Mouse (Mus musculus): ENCODE measurements around the gene Wdpcp. TPM values are rescaled to one million over a fixed set of nuclear protein-coding genes. Genes with fewer than 3 reads are reported as not detected.

Gene Wdpcp
- polyA plus RNA-seq, 1 experiment = 2.6 TPM

DNA sequence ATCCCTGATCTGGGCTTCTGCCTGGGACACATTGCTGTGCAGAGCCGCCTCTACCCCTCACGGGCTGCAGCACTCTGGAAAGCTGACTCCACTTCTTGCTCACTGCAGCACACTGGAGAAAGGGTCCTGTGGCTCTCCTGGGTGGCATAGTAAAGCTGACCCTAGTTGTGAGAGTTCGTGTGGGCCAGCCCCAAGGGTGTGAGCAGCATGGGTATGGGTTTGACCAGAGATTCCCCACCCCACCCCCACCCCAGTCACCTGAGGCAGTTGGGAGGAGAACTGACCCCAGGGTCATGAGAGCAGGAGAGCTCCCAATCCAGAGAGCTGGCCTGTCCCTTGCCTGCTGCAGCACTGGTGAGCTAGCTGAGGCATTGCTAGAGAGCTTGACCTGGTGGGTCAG, 296.6 kb downstream of the Wdpcp start:
- Histone ChIP-seq H3K27me3 (ENCODE audit: control insufficient read depth, insufficient read depth, insufficient read length) (no peaks in the 10 kb centered on the region), H3K79me3 (ENCODE audit: low read depth) (no peaks in the 10 kb centered on the region), H3K79me2 (ENCODE audit: control insufficient read depth, insufficient read depth) (no peaks in the 10 kb centered on the region), H3K4me3 (ENCODE audit: insufficient read depth, poor library complexity, severe bottlenecking) (no peak overlapping the region), H3ac (ENCODE audit: control insufficient read depth, insufficient read length, low read depth) (no peak overlapping the region), H3K36me3 (ENCODE audit: control insufficient read depth, insufficient read depth) (no peaks in the 10 kb centered on the region)
- TF ChIP-seq MYOD1 (IDR thresholded peaks at IDR 0.05; ENCODE audit: control insufficient read depth, insufficient read length, low read depth) = no peak
- no peak for TF ChIP-seq USF1 (IDR thresholded peaks at IDR 0.05; ENCODE audit: low read depth)
- no peak for TF ChIP-seq FOSL1 (IDR thresholded peaks at IDR 0.05; ENCODE audit: insufficient read depth, low read length, poor library complexity, severe bottlenecking)
- TF ChIP-seq MAX (IDR thresholded peaks at IDR 0.05) = no peak
- no peak for TF ChIP-seq CEBPB (IDR thresholded peaks at IDR 0.05; ENCODE audit: low read depth)
- TF ChIP-seq MYOG (IDR thresholded peaks at IDR 0.05; ENCODE audit: control insufficient read depth, extremely low read depth, insufficient read length) = no peak
- TF ChIP-seq CTCF (IDR thresholded peaks at IDR 0.05; ENCODE audit: control insufficient read depth, insufficient read depth, insufficient read length) = no peak

DNA sequence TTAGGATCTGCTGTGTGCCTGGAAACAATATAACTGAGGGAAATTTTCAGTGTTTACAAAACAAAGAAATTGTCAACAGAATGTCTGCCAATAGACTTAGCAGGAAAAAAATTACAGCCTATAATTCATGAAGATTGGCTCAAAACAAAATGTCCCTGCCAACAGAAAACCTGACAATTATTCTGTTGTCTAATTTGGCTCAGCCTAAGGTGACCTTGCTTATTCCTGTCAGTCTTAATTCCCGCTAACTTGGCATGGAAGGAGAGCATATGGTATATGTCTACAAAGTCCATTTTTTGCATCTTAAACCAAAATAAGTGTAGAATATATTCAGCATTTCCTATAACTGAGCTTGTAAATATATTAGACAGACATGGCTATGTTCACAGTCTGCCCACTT, 298.8 kb downstream of the Wdpcp start:
- H3K4me3 ChIP-seq (ENCODE audit: insufficient read depth, poor library complexity, severe bottlenecking) = no peak overlapping the region
- no peaks in the 10 kb centered on the region for H3K27me3 ChIP-seq (ENCODE audit: control insufficient read depth, insufficient read depth, insufficient read length)
- TF ChIP-seq CTCF (IDR thresholded peaks at IDR 0.05; ENCODE audit: control insufficient read depth, insufficient read depth, insufficient read length) (no peak), MAX (IDR thresholded peaks at IDR 0.05) (no peak), USF1 (IDR thresholded peaks at IDR 0.05; ENCODE audit: low read depth) (no peak), MYOD1 (IDR thresholded peaks at IDR 0.05; ENCODE audit: control insufficient read depth, insufficient read length, low read depth) (no peak), FOSL1 (IDR thresholded peaks at IDR 0.05; ENCODE audit: insufficient read depth, low read length, poor library complexity, severe bottlenecking) (no peak), CEBPB (IDR thresholded peaks at IDR 0.05; ENCODE audit: low read depth) (no peak)
- H3K79me3 ChIP-seq (ENCODE audit: low read depth) = no peaks in the 10 kb centered on the region
- H3K79me2 ChIP-seq (ENCODE audit: control insufficient read depth, insufficient read depth) = no peaks in the 10 kb centered on the region
- H3ac ChIP-seq (ENCODE audit: control insufficient read depth, insufficient read length, low read depth) = no peak overlapping the region
- no peaks in the 10 kb centered on the region for H3K36me3 ChIP-seq (ENCODE audit: control insufficient read depth, insufficient read depth)

DNA sequence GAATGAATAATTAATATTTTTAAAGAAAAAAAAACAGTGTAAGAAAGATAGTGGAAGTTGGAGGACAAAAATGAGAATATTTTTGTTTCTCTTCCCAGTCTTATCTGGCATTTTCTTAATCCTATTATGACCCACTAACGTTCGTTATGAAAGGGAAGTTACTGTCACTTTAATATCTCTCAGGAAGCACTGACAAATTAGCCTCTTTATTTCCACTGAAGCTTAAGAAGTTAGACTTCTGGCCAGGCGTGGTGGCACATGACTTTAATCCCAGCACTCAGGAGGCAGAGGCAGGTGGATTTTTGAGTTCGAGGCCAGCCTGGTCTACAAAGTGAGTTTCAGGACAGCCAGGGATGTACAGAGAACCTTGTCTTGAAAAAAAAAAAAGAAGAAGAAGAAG, 299.7 kb downstream of the Wdpcp start:
- TF ChIP-seq MYOG (IDR thresholded peaks at IDR 0.05; ENCODE audit: control insufficient read depth, extremely low read depth, insufficient read length) (no peak), MAX (IDR thresholded peaks at IDR 0.05) (no peak), CTCF (IDR thresholded peaks at IDR 0.05; ENCODE audit: control insufficient read depth, insufficient read depth, insufficient read length) (no peak), CEBPB (IDR thresholded peaks at IDR 0.05; ENCODE audit: low read depth) (no peak), USF1 (IDR thresholded peaks at IDR 0.05; ENCODE audit: low read depth) (no peak), MYOD1 (IDR thresholded peaks at IDR 0.05; ENCODE audit: control insufficient read depth, insufficient read length, low read depth) (no peak), FOSL1 (IDR thresholded peaks at IDR 0.05; ENCODE audit: insufficient read depth, low read length, poor library complexity, severe bottlenecking) (no peak)
- H3K4me3 ChIP-seq (ENCODE audit: insufficient read depth, poor library complexity, severe bottlenecking) = no peak overlapping the region
- H3K36me3 ChIP-seq (ENCODE audit: control insufficient read depth, insufficient read depth) = no peaks in the 10 kb centered on the region
- no peaks in the 10 kb centered on the region for H3K27me3 ChIP-seq (ENCODE audit: control insufficient read depth, insufficient read depth, insufficient read length)
- H3ac ChIP-seq (ENCODE audit: control insufficient read depth, insufficient read length, low read depth) = no peak overlapping the region
- H3K79me3 ChIP-seq (ENCODE audit: low read depth) = no peaks in the 10 kb centered on the region
- H3K79me2 ChIP-seq (ENCODE audit: control insufficient read depth, insufficient read depth) = no peaks in the 10 kb centered on the region

DNA sequence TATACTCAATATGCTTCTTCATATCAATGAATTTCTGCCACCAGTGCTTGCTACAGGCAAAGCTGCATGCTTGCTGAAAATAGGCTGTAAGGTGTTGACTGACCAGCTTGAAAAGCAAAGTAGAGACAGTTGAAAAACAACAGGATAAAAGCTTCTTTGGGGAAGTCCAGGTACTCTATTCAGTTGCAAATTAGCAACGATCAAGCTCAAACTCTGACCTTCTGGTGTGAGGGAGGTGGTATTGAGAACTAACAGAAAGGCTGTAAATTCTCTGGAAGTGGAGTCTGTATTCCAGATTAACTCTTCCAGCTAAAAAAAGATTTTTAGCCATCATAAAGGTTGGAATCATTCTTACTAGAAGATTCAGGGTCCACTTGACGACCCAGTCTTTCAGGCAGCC, 303.0 kb downstream of the Wdpcp start:
- no peak for TF ChIP-seq CEBPB (IDR thresholded peaks at IDR 0.05; ENCODE audit: low read depth)
- TF ChIP-seq USF1 (IDR thresholded peaks at IDR 0.05; ENCODE audit: low read depth) = no peak
- TF ChIP-seq MYOG (IDR thresholded peaks at IDR 0.05; ENCODE audit: control insufficient read depth, extremely low read depth, insufficient read length) = no peak
- Histone ChIP-seq H3K27me3 (ENCODE audit: control insufficient read depth, insufficient read depth, insufficient read length) (no peaks in the 10 kb centered on the region), H3K79me2 (ENCODE audit: control insufficient read depth, insufficient read depth) (no peaks in the 10 kb centered on the region), H3K36me3 (ENCODE audit: control insufficient read depth, insufficient read depth) (no peaks in the 10 kb centered on the region), H3ac (ENCODE audit: control insufficient read depth, insufficient read length, low read depth) (no peak overlapping the region), H3K4me3 (ENCODE audit: insufficient read depth, poor library complexity, severe bottlenecking) (no peak overlapping the region), H3K79me3 (ENCODE audit: low read depth) (no peaks in the 10 kb centered on the region)

DNA sequence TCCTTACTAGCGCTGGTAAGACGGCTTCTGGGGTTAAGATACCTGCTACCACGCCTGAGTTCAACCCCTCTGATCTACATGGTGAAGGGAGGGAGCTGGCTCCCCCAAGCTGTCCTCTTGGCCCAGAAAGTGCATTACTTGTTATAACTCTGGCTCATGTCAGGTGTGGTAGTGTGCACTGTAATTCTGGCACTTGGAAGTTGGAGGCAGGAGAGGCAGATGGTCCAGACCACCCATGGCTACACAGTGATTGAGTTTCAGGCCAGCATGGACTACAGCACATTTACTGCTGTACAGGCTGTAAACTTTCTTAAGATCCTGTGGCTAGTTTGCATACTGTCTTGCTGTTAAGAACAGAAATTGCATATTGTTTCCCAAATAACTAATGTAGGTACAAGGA, 322.7 kb downstream of the Wdpcp start:
- no peak overlapping the region for H3K4me3 ChIP-seq (ENCODE audit: insufficient read depth, poor library complexity, severe bottlenecking)
- H3K27me3 ChIP-seq (ENCODE audit: control insufficient read depth, insufficient read depth, insufficient read length) = no peaks in the 10 kb centered on the region
- no peaks in the 10 kb centered on the region for H3K36me3 ChIP-seq (ENCODE audit: control insufficient read depth, insufficient read depth)
- no peak overlapping the region for H3ac ChIP-seq (ENCODE audit: control insufficient read depth, insufficient read length, low read depth)
- no peaks in the 10 kb centered on the region for H3K79me2 ChIP-seq (ENCODE audit: control insufficient read depth, insufficient read depth)
- TF ChIP-seq MAX (IDR thresholded peaks at IDR 0.05) = no peak
- no peak for TF ChIP-seq FOSL1 (IDR thresholded peaks at IDR 0.05; ENCODE audit: insufficient read depth, low read length, poor library complexity, severe bottlenecking)
- no peak for TF ChIP-seq MYOG (IDR thresholded peaks at IDR 0.05; ENCODE audit: control insufficient read depth, extremely low read depth, insufficient read length)
- H3K79me3 ChIP-seq (ENCODE audit: low read depth) = no peaks in the 10 kb centered on the region

DNA sequence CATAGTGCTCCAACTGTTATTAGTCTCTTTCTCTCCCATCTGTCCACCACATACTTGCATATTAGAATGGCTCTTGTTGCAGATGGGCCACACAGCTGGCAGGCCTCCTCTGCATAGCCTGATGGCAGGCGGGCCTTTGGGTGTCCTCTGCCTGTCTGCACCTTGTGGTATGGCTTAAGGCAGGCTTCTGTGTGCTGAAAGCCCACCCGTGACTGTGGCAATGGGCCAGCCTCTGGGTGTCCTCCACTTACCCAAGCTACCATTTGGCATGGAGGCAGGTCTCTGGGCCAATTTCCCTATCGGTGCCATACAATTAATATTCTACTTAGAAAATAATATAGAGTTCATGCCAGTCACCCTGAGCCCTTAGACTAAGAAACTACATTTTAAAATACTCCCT, 350.5 kb downstream of the Wdpcp start:
- Histone ChIP-seq H3K79me3 (ENCODE audit: low read depth) (no peaks in the 10 kb centered on the region), H3K36me3 (ENCODE audit: control insufficient read depth, insufficient read depth) (no peaks in the 10 kb centered on the region), H3ac (ENCODE audit: control insufficient read depth, insufficient read length, low read depth) (no peak overlapping the region), H3K27me3 (ENCODE audit: control insufficient read depth, insufficient read depth, insufficient read length) (no peaks in the 10 kb centered on the region), H3K4me3 (ENCODE audit: insufficient read depth, poor library complexity, severe bottlenecking) (no peak overlapping the region), H3K79me2 (ENCODE audit: control insufficient read depth, insufficient read depth) (no peaks in the 10 kb centered on the region)
- TF ChIP-seq USF1 (IDR thresholded peaks at IDR 0.05; ENCODE audit: low read depth) = no peak
- TF ChIP-seq MYOG (IDR thresholded peaks at IDR 0.05; ENCODE audit: control insufficient read depth, extremely low read depth, insufficient read length) = no peak
- TF ChIP-seq CEBPB (IDR thresholded peaks at IDR 0.05; ENCODE audit: low read depth) = no peak
- no peak for TF ChIP-seq MYOD1 (IDR thresholded peaks at IDR 0.05; ENCODE audit: control insufficient read depth, insufficient read length, low read depth)
- TF ChIP-seq MAX (IDR thresholded peaks at IDR 0.05) = no peak
- no peak for TF ChIP-seq FOSL1 (IDR thresholded peaks at IDR 0.05; ENCODE audit: insufficient read depth, low read length, poor library complexity, severe bottlenecking)
- no peak for TF ChIP-seq CTCF (IDR thresholded peaks at IDR 0.05; ENCODE audit: control insufficient read depth, insufficient read depth, insufficient read length)

Small RNA genes lying within 50 kb of the gene (microRNA-seq; reads per million reads assigned to microRNA genes)
- gene Gm22990 (ENCODE audit: borderline microRNAs expressed) = not detected

Other genes with a start within 250 kb of the Wdpcp start
- 11.6 TPM for gene Ugp2, start 201.0 kb upstream of the Wdpcp start, polyA plus RNA-seq (2012; fragmentation: generic; extraction: Trizol)
- 127 TPM for gene Mdh1, start 132 bp downstream of the Wdpcp start, polyA plus RNA-seq (2012; fragmentation: generic; extraction: Trizol)